Mouse (Mus musculus) E14TG2a.4 (cell line): ENCODE data around the gene Cnpy4.

Experiments
- CTCF ChIP-seq: conservative IDR thresholded peaks from 2 replicates; pipeline ENCODE4 v1.5.1; 2014; ENCODE audit warnings: low read length
- POU5F1 ChIP-seq: IDR thresholded peaks from 2 replicates; pipeline ENCODE4 v1.6.1; 2014; ENCODE audit warnings: low read length, borderline replicate concordance

GRCm38 (mm10) chr5:138163610-138164009, 23.7 kb upstream of the Cnpy4 start:
- TF ChIP-seq CTCF (no peak), POU5F1 (no peak)
